Mouse (Mus musculus): ENCODE data around the gene Ipo13.

DNA sequence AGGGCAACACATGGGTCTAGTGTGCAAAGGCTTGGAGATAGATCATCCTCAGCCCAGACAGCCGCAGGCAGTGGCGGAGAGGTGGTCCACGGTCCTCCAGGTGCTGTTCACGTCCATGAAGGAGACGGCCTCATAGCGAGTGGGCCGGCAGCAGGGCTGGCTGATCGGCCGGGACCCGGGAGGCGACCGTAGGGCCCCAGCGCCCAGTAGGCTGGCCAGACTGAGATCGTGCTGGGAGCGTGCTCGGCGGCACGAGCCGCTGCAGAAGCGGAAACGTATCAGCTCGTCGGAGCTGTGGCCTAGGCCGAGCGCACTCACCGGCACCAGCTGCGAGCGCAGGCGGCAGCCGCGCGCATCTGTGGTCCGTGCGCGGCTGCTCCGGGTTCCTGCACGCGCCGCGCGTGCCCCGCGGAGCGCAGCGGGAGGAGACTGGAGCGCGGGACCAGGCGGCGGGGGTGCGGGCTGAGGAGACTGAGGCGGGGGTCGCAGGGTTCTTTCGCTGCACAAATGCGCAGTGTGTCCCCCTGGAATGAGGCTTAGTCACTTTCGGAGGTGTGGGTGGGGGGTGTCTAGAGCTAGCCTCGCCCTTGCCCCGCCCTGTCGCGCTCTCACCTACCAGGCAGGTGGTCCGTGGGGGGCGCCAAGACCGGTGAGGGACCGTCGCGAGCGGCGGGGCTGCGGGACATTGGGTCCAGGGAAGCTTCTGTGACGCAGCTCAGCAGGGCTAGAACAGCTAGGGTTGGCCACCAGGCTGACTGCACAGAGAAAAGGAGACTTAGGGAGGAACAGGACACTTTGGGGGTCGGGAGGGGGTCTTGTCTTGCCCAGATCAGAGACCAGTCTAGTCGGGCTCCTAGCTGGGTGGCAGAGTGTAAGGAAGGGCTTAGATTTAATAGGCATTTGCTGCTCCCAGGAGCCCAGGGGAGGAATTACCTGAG lies 12.0 kb upstream of the Ipo13 start:
- TF ChIP-seq CTCF (conservative IDR thresholded peaks at IDR 0.05; ENCODE audit: insufficient read depth, insufficient read length, low read depth, low read length) = no peak
- no peak for TF ChIP-seq POLR2A (IDR thresholded peaks at IDR 0.05; ENCODE audit: low read depth, low read length)
